In the genomic region with DNA sequence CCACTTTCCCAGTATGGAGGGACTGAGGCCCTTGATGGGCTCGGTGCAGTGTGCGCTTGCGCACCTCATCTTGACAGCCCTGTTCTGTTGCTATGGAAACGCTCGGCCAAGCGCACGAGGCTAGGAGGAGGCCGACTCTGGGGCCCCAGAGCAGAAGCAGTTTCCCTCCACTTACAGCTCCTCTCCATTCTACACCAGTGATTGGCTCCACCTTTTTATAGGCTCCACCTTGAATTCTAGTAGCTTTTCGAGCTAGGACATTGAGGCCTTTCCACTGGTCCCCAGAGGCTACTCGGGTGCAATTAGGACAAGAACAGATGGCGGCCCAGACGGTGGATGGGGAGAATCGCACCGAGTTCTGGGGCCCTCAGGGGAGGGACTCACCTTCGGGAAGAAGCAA, we compare ENCODE assay signal across 9 mouse cellular contexts. TPM values are rescaled to one million over a fixed set of nuclear protein-coding genes. Genes with fewer than 3 reads are reported as not detected.
DNase-seq lines count a peak whose midpoint lies in the region; ATAC-seq and TF ChIP-seq lines count a peak whose summit lies in the region.
"Had no signal": no experiment of that assay in that cellular context is flagged by ENCODE, and none has a peak within 500 bp of the region (broad histone marks: within the 10 kb centered on the region; RNA-seq: fewer than 3 reads in every experiment).

No protein-coding gene starts in this region.

- WGBS in forebrain, embryonic 14.5 days, result 1% methylated on average over 15 of the region's 15 CpGs
- WGBS in midbrain, embryonic 11.5 days, result under 1% methylated on average over 15 of the region's 15 CpGs

- H3K9ac ChIP-seq in forebrain, embryonic 14.5 days (ENCODE audit: low read length), result peak overlapping the region; percentile 93; the same call in 1 of the 2 replicates
- H3K9ac ChIP-seq in midbrain, embryonic 11.5 days (ENCODE audit: low read length), result no peak overlapping the region

- TF ChIP-seq POLR2A in brain, embryonic 14.5 days (IDR thresholded peaks at IDR 0.05; ENCODE audit: borderline replicate concordance, extremely low read depth, insufficient read depth, insufficient read length, poor library complexity, severe bottlenecking), result no peak

- H3K4me3 ChIP-seq in forebrain, embryonic 14.5 days (ENCODE audit: low read depth, low read length), result peak overlapping the region; percentile 83
- H3K4me3 ChIP-seq in midbrain, embryonic 11.5 days (ENCODE audit: low read depth, low read length), result peak overlapping the region; percentile 65; the same call in 1 of the 2 replicates

- no peak for DNase-seq in frontal cortex, postnatal 25 days (ENCODE audit: low spot score in 2 of 2)
- peak; percentile 96 for DNase-seq in brain, embryonic 14.5 days (ENCODE audit: low read depth)
- DNase-seq in forebrain, embryonic 14.5 days (ENCODE audit: low spot score), result peak; percentile 94
- DNase-seq in midbrain, embryonic 11.5 days (ENCODE audit: low spot score, missing footprints), result peak; percentile 96
- DNase-seq in spleen, adult 18-20 months, result no peak
- no peak for DNase-seq in heart, adult 8-10 months (ENCODE audit: low spot score)
- no peak for DNase-seq in spleen, postnatal 14 days (ENCODE audit: low spot score in 2 of 2)

- TF ChIP-seq CTCF in brain, embryonic 14.5 days (IDR thresholded peaks at IDR 0.05; ENCODE audit: borderline replicate concordance, extremely low read depth, insufficient read depth, insufficient read length), result no peak

- H3K27me3 ChIP-seq in forebrain, embryonic 14.5 days (replicated peaks; ENCODE audit: control insufficient read depth, insufficient read depth, low read length), result no peaks in the 10 kb centered on the region
- peaks cover 38% of the 10 kb centered on the region for H3K27me3 ChIP-seq in midbrain, embryonic 11.5 days (ENCODE audit: control insufficient read depth, insufficient read depth, low read length)

- H3K9me3 ChIP-seq in forebrain, embryonic 14.5 days (replicated peaks; ENCODE audit: control insufficient read depth, low read length), result no peaks in the 10 kb centered on the region
- H3K9me3 ChIP-seq in midbrain, embryonic 11.5 days (ENCODE audit: control insufficient read depth, low read length), result no peaks in the 10 kb centered on the region

- H3K36me3 ChIP-seq in forebrain, embryonic 14.5 days (ENCODE audit: control insufficient read depth, insufficient read depth, low read length), result peaks cover 17% of the 10 kb centered on the region
- H3K36me3 ChIP-seq in midbrain, embryonic 11.5 days (ENCODE audit: control insufficient read depth, insufficient read depth, low read length), result no peaks in the 10 kb centered on the region

- H3K27ac ChIP-seq in forebrain, embryonic 14.5 days (ENCODE audit: low read depth, low read length), result no peak overlapping the region
- H3K27ac ChIP-seq in midbrain, embryonic 11.5 days (ENCODE audit: low read depth, low read length), result no peak overlapping the region; the same call in 1 of the 2 replicates

- H3K4me2 ChIP-seq in forebrain, embryonic 14.5 days (ENCODE audit: low read length), result peak overlapping the region; percentile 80
- peak overlapping the region; percentile 95 for H3K4me2 ChIP-seq in midbrain, embryonic 11.5 days

- ATAC-seq in frontal cortex, adult (ENCODE audit: low TSS enrichment), result peak; percentile 66
- ATAC-seq in forebrain, embryonic 14.5 days, result peak; percentile 74
- ATAC-seq in midbrain, embryonic 11.5 days (ENCODE audit: low FRiP score), result peak; percentile 78

- peaks cover 28% of the 10 kb centered on the region for H3K4me1 ChIP-seq in forebrain, embryonic 14.5 days (ENCODE audit: control insufficient read depth, insufficient read depth, low read length)
- peaks cover 29% of the 10 kb centered on the region for H3K4me1 ChIP-seq in midbrain, embryonic 11.5 days (ENCODE audit: control insufficient read depth, insufficient read depth, low read length)

RNA-seq across cellular contexts. Expression of gene Mast1, which starts 2.3 kb away (rescaled TPM):
- 133 and 166 TPM in 2 replicates for polyA plus RNA-seq in brain, embryonic 14.5 days (2012; rRNA removed)
- 24.5 and 40.2 TPM in 2 replicates for polyA plus RNA-seq in forebrain, embryonic 14.5 days (2014; fragmentation: Nextera tagmentation; extraction: Ambion mirVana)
- 8.8 and 10.2 TPM in 2 replicates for polyA plus RNA-seq in midbrain, embryonic 11.5 days (2014; fragmentation: Nextera tagmentation; extraction: Ambion mirVana)
- total RNA-seq in heart, adult 8-10 months (2022), result under 1 TPM; 0.06 to 0.19 (median 0.13) TPM
- polyA plus RNA-seq: C2C12 had no signal

RNA-seq across cellular contexts. Expression of gene Rtbdn, which starts 11.9 kb away (rescaled TPM):
- 7.2 and 7.6 TPM in 2 replicates for polyA plus RNA-seq in brain, embryonic 14.5 days (2012; rRNA removed)
- 0.47 and 0.73 TPM in 2 replicates for polyA plus RNA-seq in forebrain, embryonic 14.5 days (2014; fragmentation: Nextera tagmentation; extraction: Ambion mirVana)
- polyA plus RNA-seq in midbrain, embryonic 11.5 days (2014; fragmentation: Nextera tagmentation; extraction: Ambion mirVana), result 0.15 TPM in 1 of 2 replicates, not detected in the other
- total RNA-seq in heart, adult 8-10 months (2022), result not detected

RNA-seq across cellular contexts. Expression of gene Dnase2a, which starts 26.5 kb away (rescaled TPM):
- 5.1 and 6.8 TPM in 2 replicates for polyA plus RNA-seq in brain, embryonic 14.5 days (2012; rRNA removed)
- 4.8 and 5.5 TPM in 2 replicates for polyA plus RNA-seq in forebrain, embryonic 14.5 days (2014; fragmentation: Nextera tagmentation; extraction: Ambion mirVana)
- 4.3 and 4.6 TPM in 2 replicates for polyA plus RNA-seq in midbrain, embryonic 11.5 days (2014; fragmentation: Nextera tagmentation; extraction: Ambion mirVana)
- total RNA-seq in heart, adult 8-10 months (2022), result 10 to 100 TPM in 3 of 4 experiments, 1 to 10 TPM in 1; 7.9 to 15.7 (median 12.3) TPM

RNA-seq across cellular contexts. Expression of gene Klf1, which starts 33.1 kb away (rescaled TPM):
- 0.66 and 0.77 TPM in 2 replicates for polyA plus RNA-seq in brain, embryonic 14.5 days (2012; rRNA removed)
- 0.74 and 0.99 TPM in 2 replicates for polyA plus RNA-seq in forebrain, embryonic 14.5 days (2014; fragmentation: Nextera tagmentation; extraction: Ambion mirVana)
- 13.7 and 14.4 TPM in 2 replicates for polyA plus RNA-seq in midbrain, embryonic 11.5 days (2014; fragmentation: Nextera tagmentation; extraction: Ambion mirVana)
- total RNA-seq in heart, adult 8-10 months (2022), result not detected

RNA-seq across cellular contexts. Expression of gene Gm49661, which starts 34.4 kb away (rescaled TPM):
- polyA plus RNA-seq in brain, embryonic 14.5 days (2012; rRNA removed), result not detected in 2 replicates
- polyA plus RNA-seq in forebrain, embryonic 14.5 days (2014; fragmentation: Nextera tagmentation; extraction: Ambion mirVana), result not detected in 2 replicates
- polyA plus RNA-seq in midbrain, embryonic 11.5 days (2014; fragmentation: Nextera tagmentation; extraction: Ambion mirVana), result not detected in 2 replicates
- total RNA-seq in heart, adult 8-10 months (2022), result 1 to 10 TPM in 2 of 4 experiments, not detected in 2; 2.4 to 5.9 TPM
- polyA plus RNA-seq: C2C12 had no signal

Comparison
In these comparisons a context has a peak if more than half of its experiments do, and no peak if none do; other contexts are left out.
1. DNase-seq: peak in brain, embryonic 14.5 days (single experiment), forebrain, embryonic 14.5 days (single experiment) and midbrain, embryonic 11.5 days (single experiment); none in frontal cortex, postnatal 25 days (0 of 2), spleen, adult 18-20 months (0 of 2), heart, adult 8-10 months (single experiment) and spleen, postnatal 14 days (0 of 2).
2. Peak in every context shown above with its lines, with median percentiles within 50 percentile points of each other: ATAC-seq.